Mouse (Mus musculus): ENCODE data around the gene 1700021F05Rik. TPM values are rescaled to one million over a fixed set of nuclear protein-coding genes. Genes with fewer than 3 reads are reported as not detected.

Gene 1700021F05Rik
- polyA plus RNA-seq, 1 experiment from 2014 or later, result 53.8 TPM

GRCm38 (mm10) chr10:43518368-43518767, 22.4 kb downstream of the 1700021F05Rik start:
- Histone ChIP-seq H3K4me3 (ENCODE audit: low read depth, low read length) (no peak overlapping the region), H3K9ac (no peak overlapping the region), H3K9me3 (ENCODE audit: low read depth, low read length) (no peaks in the 10 kb centered on the region), H3K27ac (ENCODE audit: low read depth) (no peak overlapping the region), H3K36me3 (ENCODE audit: insufficient read depth) (peaks cover 10% of the 10 kb centered on the region), H3K27me3 (ENCODE audit: insufficient read depth, low read length) (no peaks in the 10 kb centered on the region), H3K4me2 (no peak overlapping the region), H3K4me1 (ENCODE audit: insufficient read depth) (no peaks in the 10 kb centered on the region)
- TF ChIP-seq CTCF (IDR thresholded peaks at IDR 0.05; ENCODE audit: low read depth), result no peak
- WGBS, result 39% methylated on average over 12 of the region's 13 CpGs
- DNase-seq (peak; percentile 50), ATAC-seq (ENCODE audit: insufficient read depth) (peak; percentile 45; the same call in 1 of the 2 replicates)

GRCm38 (mm10) chr10:43517836-43518235, 23.0 kb downstream of the 1700021F05Rik start:
- no peaks in the 10 kb centered on the region for H3K27me3 ChIP-seq (ENCODE audit: insufficient read depth, low read length)
- peaks cover 15% of the 10 kb centered on the region for H3K36me3 ChIP-seq (ENCODE audit: insufficient read depth)
- DNase-seq, result peak; percentile 28
- peak; percentile 32; the same call in 1 of the 2 replicates for ATAC-seq (ENCODE audit: insufficient read depth)
- no peak overlapping the region for H3K4me2 ChIP-seq
- no peak overlapping the region for H3K9ac ChIP-seq
- WGBS, result 34% methylated on average over 4 of the region's 4 CpGs
- no peaks in the 10 kb centered on the region for H3K9me3 ChIP-seq (ENCODE audit: low read depth, low read length)
- no peak for TF ChIP-seq CTCF (IDR thresholded peaks at IDR 0.05; ENCODE audit: low read depth)
- no peaks in the 10 kb centered on the region for H3K4me1 ChIP-seq (ENCODE audit: insufficient read depth)
- peak overlapping the region; percentile 0; the same call in 1 of the 2 replicates for H3K27ac ChIP-seq (ENCODE audit: low read depth)
- no peak overlapping the region for H3K4me3 ChIP-seq (ENCODE audit: low read depth, low read length)

- no peaks in the 10 kb centered on the region for H3K9me3 ChIP-seq (ENCODE audit: low read depth, low read length)
- DNase-seq (no peak), ATAC-seq (ENCODE audit: insufficient read depth) (peak; percentile 25; the same call in 1 of the 2 replicates)
- 66% methylated on average over 6 of the region's 6 CpGs for WGBS
- no peak overlapping the region for H3K9ac ChIP-seq
- H3K4me2 ChIP-seq, result no peak overlapping the region
- H3K36me3 ChIP-seq (ENCODE audit: insufficient read depth), result peaks cover 21% of the 10 kb centered on the region
- no peak overlapping the region for H3K27ac ChIP-seq (ENCODE audit: low read depth)
- H3K4me3 ChIP-seq (ENCODE audit: low read depth, low read length), result no peak overlapping the region
- no peak for TF ChIP-seq CTCF (IDR thresholded peaks at IDR 0.05; ENCODE audit: low read depth)
- no peaks in the 10 kb centered on the region for H3K4me1 ChIP-seq (ENCODE audit: insufficient read depth)
- H3K27me3 ChIP-seq (ENCODE audit: insufficient read depth, low read length), result no peaks in the 10 kb centered on the region
Measured at GRCm38 (mm10) chr10:43516992-43517660, 23.7 kb downstream of the 1700021F05Rik start.

GRCm38 (mm10) chr10:43512976-43513375, 27.8 kb downstream of the 1700021F05Rik start:
- Histone ChIP-seq H3K36me3 (ENCODE audit: insufficient read depth) (peaks cover 49% of the 10 kb centered on the region), H3K4me3 (ENCODE audit: low read depth, low read length) (no peak overlapping the region), H3K9ac (no peak overlapping the region), H3K27me3 (ENCODE audit: insufficient read depth, low read length) (no peaks in the 10 kb centered on the region), H3K9me3 (ENCODE audit: low read depth, low read length) (no peaks in the 10 kb centered on the region), H3K4me2 (no peak overlapping the region), H3K27ac (ENCODE audit: low read depth) (no peak overlapping the region), H3K4me1 (ENCODE audit: insufficient read depth) (no peaks in the 10 kb centered on the region)
- TF ChIP-seq CTCF (IDR thresholded peaks at IDR 0.05; ENCODE audit: low read depth), result no peak
- 89% methylated on average over 10 of the region's 10 CpGs for WGBS
- no peak for DNase-seq
- ATAC-seq (ENCODE audit: insufficient read depth), result no peak

- no peak overlapping the region for H3K9ac ChIP-seq
- WGBS, result 91% methylated on average over 7 of the region's 7 CpGs
- DNase-seq (no peak), ATAC-seq (ENCODE audit: insufficient read depth) (no peak)
- H3K9me3 ChIP-seq (ENCODE audit: low read depth, low read length), result no peaks in the 10 kb centered on the region
- H3K27ac ChIP-seq (ENCODE audit: low read depth), result no peak overlapping the region
- no peak overlapping the region for H3K4me3 ChIP-seq (ENCODE audit: low read depth, low read length)
- TF ChIP-seq CTCF (IDR thresholded peaks at IDR 0.05; ENCODE audit: low read depth), result no peak
- peaks cover 61% of the 10 kb centered on the region for H3K36me3 ChIP-seq (ENCODE audit: insufficient read depth)
- no peaks in the 10 kb centered on the region for H3K27me3 ChIP-seq (ENCODE audit: insufficient read depth, low read length)
- H3K4me2 ChIP-seq, result no peak overlapping the region
- no peaks in the 10 kb centered on the region for H3K4me1 ChIP-seq (ENCODE audit: insufficient read depth)
Measured at GRCm38 (mm10) chr10:43509228-43509627, 31.6 kb downstream of the 1700021F05Rik start.

GRCm38 (mm10) chr10:43507051-43507450, 33.7 kb downstream of the 1700021F05Rik start:
- DNase-seq, result no peak
- Histone ChIP-seq H3K4me2 (no peak overlapping the region), H3K4me3 (ENCODE audit: low read depth, low read length) (no peak overlapping the region), H3K9ac (no peak overlapping the region), H3K9me3 (ENCODE audit: low read depth, low read length) (no peaks in the 10 kb centered on the region), H3K27me3 (ENCODE audit: insufficient read depth, low read length) (no peaks in the 10 kb centered on the region), H3K36me3 (ENCODE audit: insufficient read depth) (peaks cover 42% of the 10 kb centered on the region), H3K27ac (ENCODE audit: low read depth) (no peak overlapping the region), H3K4me1 (ENCODE audit: insufficient read depth) (no peaks in the 10 kb centered on the region)
- no peak for ATAC-seq (ENCODE audit: insufficient read depth)
- no peak for TF ChIP-seq CTCF (IDR thresholded peaks at IDR 0.05; ENCODE audit: low read depth)
- 62% methylated on average over 4 of the region's 4 CpGs for WGBS

- no peak for TF ChIP-seq CTCF (IDR thresholded peaks at IDR 0.05; ENCODE audit: low read depth)
- Histone ChIP-seq H3K27me3 (ENCODE audit: insufficient read depth, low read length) (no peaks in the 10 kb centered on the region), H3K9ac (no peak overlapping the region), H3K4me3 (ENCODE audit: low read depth, low read length) (no peak overlapping the region), H3K4me1 (ENCODE audit: insufficient read depth) (no peaks in the 10 kb centered on the region), H3K4me2 (no peak overlapping the region), H3K27ac (ENCODE audit: low read depth) (no peak overlapping the region), H3K36me3 (ENCODE audit: insufficient read depth) (peaks cover 32% of the 10 kb centered on the region), H3K9me3 (ENCODE audit: low read depth, low read length) (no peaks in the 10 kb centered on the region)
- ATAC-seq (ENCODE audit: insufficient read depth) (no peak), DNase-seq (no peak)
- WGBS, result 67% methylated on average over 1 of the region's 1 CpGs
Measured at GRCm38 (mm10) chr10:43504291-43504690, 36.5 kb downstream of the 1700021F05Rik start.
